Mouse (Mus musculus) limb, embryonic 11.5 days (tissue): ENCODE results near the gene Gm28557. TPM values are rescaled to one million over a fixed set of nuclear protein-coding genes. Genes with fewer than 3 reads are reported as not detected.

Source experiments
- ATAC-seq: fragments of 200-750 bp; cut with Nextera tagmentation; 2 replicates; pipeline ENCODE4 v1.8.0; 2017; ENCODE audit warnings: low read depth; ENCODE audit not compliant: insufficient number of reproducible peaks, low FRiP score, low TSS enrichment
- DNase-seq: peaks from one replicate; pipeline ENCODE4 v3.0.0-alpha.2; 2015; ENCODE audit warnings: low spot score
- H3K27ac ChIP-seq: fragments of 300-500 bp; sonication (generic); replicated peaks from 2 replicates; pipeline ENCODE4 v1.5.1; 2014; ENCODE audit warnings: low read depth, mild to moderate bottlenecking, low read length
- H3K27me3 ChIP-seq: fragments of 300-500 bp; sonication (generic); 2 replicates; pipeline ENCODE4 v1.6.1; 2014; ENCODE audit warnings: mild to moderate bottlenecking, low read length, mixed read lengths; ENCODE audit not compliant: control insufficient read depth, insufficient read depth
- H3K36me3 ChIP-seq: fragments of 300-500 bp; sonication (generic); 2 replicates; pipeline ENCODE4 v1.6.1; 2014; ENCODE audit warnings: mild to moderate bottlenecking, low read length, moderate library complexity, mixed read lengths; ENCODE audit not compliant: control insufficient read depth, insufficient read depth
- H3K4me1 ChIP-seq: fragments of 300-500 bp; sonication (generic); 2 replicates; pipeline ENCODE4 v1.6.1; 2014; ENCODE audit warnings: low read length, mixed read lengths; ENCODE audit not compliant: control insufficient read depth, insufficient read depth
- H3K4me2 ChIP-seq: fragments of 300-500 bp; sonication (generic); 2 replicates; pipeline ENCODE4 v1.6.1; 2014; ENCODE audit warnings: low read depth, mild to moderate bottlenecking, moderate library complexity; ENCODE audit not compliant: severe bottlenecking
- H3K4me3 ChIP-seq: fragments of 300-500 bp; sonication (generic); 2 replicates; pipeline ENCODE4 v1.5.1; 2014; ENCODE audit warnings: low read depth, low read length
- H3K9ac ChIP-seq: fragments of 300-500 bp; sonication (generic); 2 replicates; pipeline ENCODE4 v1.6.1; 2014; ENCODE audit warnings: mild to moderate bottlenecking, low read length
- H3K9me3 ChIP-seq: fragments of 300-500 bp; sonication (generic); 2 replicates; pipeline ENCODE4 v1.6.1; 2016; ENCODE audit warnings: low read length; ENCODE audit not compliant: control insufficient read depth
- WGBS: fragments of 180-500 bp; shearing (Covaris S2); extraction: QIAGEN DNeasy Blood & Tissue Kit; methylation state at CpG from one replicate; pipeline ENCODE4 v1.1.7; 2014; 5-methylcytosine and 5-hydroxymethylcytosine counted together
- polyA plus RNA-seq: library from polyadenylated mRNA; unstranded; fragments of >200 nt; fragmentation: Nextera tagmentation; extraction: Ambion mirVana; gene quantifications from 2 replicates; pipeline ENCODE4 v1.2.1, GENCODE M21; 2014

Gm28557 gene
- polyA plus RNA-seq, 1 experiment from 2014 or later = 3.5 TPM

GRCm38 (mm10) chr13:67108821-67109206 lies 410 bp upstream of the Gm28557 start:
- Histone ChIP-seq H3K27me3 (no peaks in the 10 kb centered on the region), H3K4me3 (peak overlapping the region; percentile 55), H3K4me2 (peak overlapping the region; percentile 1; the same call in 1 of the 2 replicates), H3K9me3 (no peaks in the 10 kb centered on the region), H3K27ac (no peak overlapping the region), H3K36me3 (no peaks in the 10 kb centered on the region; the same call in 1 of the 2 replicates), H3K9ac (no peak overlapping the region), H3K4me1 (0 out of 2 replicates have a peak, but pooled peaks cover 4% of the 10 kb centered on the region)
- DNase-seq (no peak), ATAC-seq (peak; percentile 76)
- WGBS = 8% methylated on average over 9 of the region's 9 CpGs

DNA sequence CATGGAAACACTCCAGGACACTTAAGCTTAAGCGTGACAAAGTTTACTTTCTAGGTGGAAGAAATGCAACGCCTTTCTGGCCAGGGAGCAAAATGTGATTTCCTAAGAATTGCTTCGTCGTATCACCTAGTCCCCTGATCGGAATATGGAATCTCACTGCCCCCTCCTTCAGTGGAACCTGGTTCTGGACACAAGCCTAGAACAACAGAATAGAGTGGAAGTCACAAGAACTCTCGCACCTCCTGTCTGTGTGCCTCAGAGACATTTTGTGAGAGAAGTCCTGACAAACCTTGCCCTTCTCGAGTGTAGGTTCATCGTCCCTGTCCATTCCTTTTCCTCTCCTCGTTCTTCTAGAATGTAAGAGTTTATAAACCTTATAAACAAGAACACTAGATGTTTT lies 723 bp downstream of the Gm28557 start:
- 64% methylated on average over 9 of the region's 9 CpGs for WGBS
- peak overlapping the region; percentile 62 for H3K9ac ChIP-seq
- peak overlapping the region; percentile 49 for H3K4me2 ChIP-seq
- no peaks in the 10 kb centered on the region for H3K27me3 ChIP-seq
- 0 out of 2 replicates have a peak, but pooled peaks cover 4% of the 10 kb centered on the region for H3K4me1 ChIP-seq
- ATAC-seq = peak; percentile 1; the same call in 1 of the 2 replicates
- no peaks in the 10 kb centered on the region; the same call in 1 of the 2 replicates for H3K36me3 ChIP-seq
- DNase-seq = no peak
- H3K27ac ChIP-seq = no peak overlapping the region
- no peaks in the 10 kb centered on the region for H3K9me3 ChIP-seq
- H3K4me3 ChIP-seq = peak overlapping the region; percentile 55

- Histone ChIP-seq H3K9me3 (no peaks in the 10 kb centered on the region), H3K4me1 (no peaks in the 10 kb centered on the region), H3K36me3 (no peaks in the 10 kb centered on the region; the same call in 1 of the 2 replicates), H3K9ac (no peak within 1 kb of the TSS), H3K4me3 (no peak within 1 kb of the TSS), H3K4me2 (no peak within 1 kb of the TSS), H3K27ac (no peak within 1 kb of the TSS), H3K27me3 (no peaks in the 10 kb centered on the region)
- no peak for ATAC-seq
- WGBS = 91% methylated on average over 10 of the region's 10 CpGs
- DNase-seq = no peak
These were observed 10.5 kb downstream of the Gm28557 start, which contains the start of gene Zfp708 for GRCm38 (mm10) chr13:67097876-67098275. Gene Zfp708, minus strand, starts transcription at chr13:67097976.

- H3K4me2 ChIP-seq = no peak overlapping the region
- 100% methylated on average over 1 of the region's 1 CpGs for WGBS
- no peak for ATAC-seq
These were observed 18.2 kb downstream of the Gm28557 start for GRCm38 (mm10) chr13:67090154-67090553.

GRCm38 (mm10) chr13:67081946-67082345 lies 26.5 kb downstream of the Gm28557 start:
- Histone ChIP-seq H3K9me3 (no peaks in the 10 kb centered on the region), H3K27me3 (no peaks in the 10 kb centered on the region), H3K4me2 (peak overlapping the region; percentile 65; the same call in 1 of the 2 replicates), H3K4me1 (no peaks in the 10 kb centered on the region), H3K4me3 (no peak overlapping the region; the same call in 1 of the 2 replicates), H3K9ac (no peak overlapping the region), H3K27ac (no peak overlapping the region), H3K36me3 (no peaks in the 10 kb centered on the region)
- ATAC-seq = no peak
- no peak for DNase-seq
- WGBS = 71% methylated on average over 1 of the region's 1 CpGs

More at GRCm38 (mm10) chr13:67090154-67090553, 18.2 kb downstream of the Gm28557 start:
- no peaks in the 10 kb centered on the region for H3K27me3 ChIP-seq
- no peaks in the 10 kb centered on the region for H3K9me3 ChIP-seq
- H3K4me3 ChIP-seq = no peak overlapping the region
- H3K36me3 ChIP-seq = no peaks in the 10 kb centered on the region
- H3K27ac ChIP-seq = no peak overlapping the region
- no peaks in the 10 kb centered on the region for H3K4me1 ChIP-seq
- DNase-seq = no peak
- H3K9ac ChIP-seq = no peak overlapping the region

GRCm38 (mm10) chr13:67081142-67081713 lies 27.2 kb downstream of the Gm28557 start:
- H3K4me1 ChIP-seq = no peaks in the 10 kb centered on the region
- H3K36me3 ChIP-seq = no peaks in the 10 kb centered on the region
- peak; percentile 99 for ATAC-seq
- no peaks in the 10 kb centered on the region for H3K27me3 ChIP-seq
- H3K9me3 ChIP-seq = no peaks in the 10 kb centered on the region
- peak overlapping the region; percentile 84; the same call in 1 of the 2 replicates for H3K27ac ChIP-seq
- peak overlapping the region; percentile 65 for H3K4me2 ChIP-seq
- under 1% methylated on average over 24 of the region's 24 CpGs for WGBS
- peak overlapping the region; percentile 61 for H3K4me3 ChIP-seq
- peak overlapping the region; percentile 58 for H3K9ac ChIP-seq
- DNase-seq = peak; percentile 80

GRCm38 (mm10) chr13:67077244-67077643 lies 31.2 kb downstream of the Gm28557 start:
- H3K27me3 ChIP-seq = no peaks in the 10 kb centered on the region
- peaks cover 2% of the 10 kb centered on the region; the same call in 1 of the 2 replicates for H3K9me3 ChIP-seq
- no peak overlapping the region for H3K4me2 ChIP-seq
- no peak for ATAC-seq
- WGBS = 85% methylated on average over 2 of the region's 2 CpGs
- DNase-seq = no peak
- H3K4me1 ChIP-seq = no peaks in the 10 kb centered on the region
- no peak overlapping the region for H3K9ac ChIP-seq
- no peak overlapping the region for H3K27ac ChIP-seq
- H3K36me3 ChIP-seq = peaks cover 12% of the 10 kb centered on the region
- H3K4me3 ChIP-seq = no peak overlapping the region

GRCm38 (mm10) chr13:67072786-67073185 lies 35.6 kb downstream of the Gm28557 start:
- H3K4me3 ChIP-seq = no peak overlapping the region

More at GRCm38 (mm10) chr13:67072786-67073185, 35.6 kb downstream of the Gm28557 start:
- ATAC-seq (no peak), DNase-seq (no peak)
- Histone ChIP-seq H3K36me3 (peaks cover 24% of the 10 kb centered on the region), H3K27ac (no peak overlapping the region), H3K27me3 (no peaks in the 10 kb centered on the region), H3K4me2 (no peak overlapping the region), H3K4me1 (no peaks in the 10 kb centered on the region), H3K9me3 (peaks cover 5% of the 10 kb centered on the region; the same call in 1 of the 2 replicates), H3K9ac (no peak overlapping the region)
- WGBS = 90% methylated on average over 2 of the region's 2 CpGs
